Comparison of ENCODE assay signal across 20 mouse cellular contexts in the genomic region with DNA sequence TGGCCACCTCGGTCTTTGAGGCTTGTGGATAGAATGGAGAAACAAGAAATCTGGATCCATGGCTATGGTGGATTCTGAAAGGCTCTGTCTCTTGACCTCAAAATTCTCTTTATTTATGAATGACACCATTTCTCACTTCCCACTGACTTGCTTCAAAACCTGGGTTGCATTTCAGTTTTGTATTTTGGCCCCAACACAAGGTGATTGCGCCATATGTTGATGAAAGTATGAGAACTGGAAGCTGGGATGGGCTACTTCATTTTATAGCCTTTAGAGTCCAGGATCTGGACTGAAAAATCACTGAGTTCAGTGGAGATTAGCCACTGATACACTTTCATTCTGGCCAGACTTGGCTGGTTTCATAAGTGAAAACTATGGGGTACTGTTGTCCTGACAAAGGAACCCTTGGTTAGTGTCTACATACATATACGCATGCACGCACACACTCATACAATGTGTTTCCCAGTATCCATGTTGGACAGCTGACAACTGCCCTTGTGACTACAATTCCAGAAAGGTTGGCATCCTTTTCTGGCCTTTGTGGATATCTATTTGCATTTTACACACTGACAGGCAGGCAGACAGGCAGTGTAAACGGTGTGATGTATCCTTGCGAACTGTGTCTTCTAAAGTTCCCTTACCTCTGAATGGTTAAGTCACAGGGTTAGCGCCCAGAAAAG.
A peak's percentile ranks its signal among the peaks of the same experiment; 100 is the strongest.
DNase-seq lines count a peak whose midpoint lies in the region; ATAC-seq and TF ChIP-seq lines count a peak whose summit lies in the region.
"Had no signal": no experiment of that assay in that cellular context is flagged by ENCODE, and none has a peak within 500 bp of the region (broad histone marks: within the 10 kb centered on the region; RNA-seq: fewer than 3 reads in every experiment).

No protein-coding gene starts in this region.

- ATAC-seq in forebrain, embryonic 14.5 days, result no peak
- no peak for ATAC-seq in forebrain, embryonic 11.5 days (replicated peaks; ENCODE audit: low FRiP score)
- no peak for ATAC-seq in lung, postnatal 0 days
- peak; percentile 15; the same call in 1 of the 2 replicates for ATAC-seq in intestine, postnatal 0 days
- ATAC-seq in CD4-positive, CD25-positive, alpha-beta regulatory T cell, adult 4 months, result no peak
- ATAC-seq: activated CD4-positive, CD25-positive, alpha-beta regulatory T cell, adult 4 months; forebrain, embryonic 16.5 days; midbrain, embryonic 16.5 days had no signal

- DNase-seq in forebrain, embryonic 14.5 days (ENCODE audit: low spot score), result peak; percentile 25
- DNase-seq in forebrain, embryonic 11.5 days (ENCODE audit: low spot score), result no peak
- DNase-seq in lung, postnatal 0 days (ENCODE audit: low spot score), result no peak
- DNase-seq in lung, postnatal 14 days, result no peak
- no peak for DNase-seq in adrenal gland, adult (ENCODE audit: inconsistent age in 2 of 2, low spot score in 1 of 2)
- DNase-seq in urinary bladder, postnatal 10 days (ENCODE audit: low spot score), result no peak
- DNase-seq: gastrocnemius, postnatal 36 days; kidney, adult 8-10 months; left cerebral cortex, postnatal 4 days; retina, postnatal 1 day; spleen, adult 18-20 months; thymus, adult 18-20 months had no signal

- 90% methylated on average over 7 of the region's 7 CpGs for whole genome bisulfite sequencing in forebrain, embryonic 14.5 days
- 95% methylated on average over 7 of the region's 7 CpGs for WGBS in forebrain, embryonic 11.5 days
- 86% methylated on average over 7 of the region's 7 CpGs for WGBS in lung, postnatal 0 days
- WGBS in intestine, postnatal 0 days, result 54% methylated on average over 7 of the region's 7 CpGs

- no peaks in the 10 kb centered on the region for H3K36me3 ChIP-seq in forebrain, embryonic 14.5 days (ENCODE audit: control insufficient read depth, insufficient read depth, low read length)
- H3K36me3 ChIP-seq in forebrain, embryonic 11.5 days (ENCODE audit: control insufficient read depth, insufficient read depth, low read length), result no peaks in the 10 kb centered on the region
- 0 out of 2 replicates have a peak, but pooled peaks cover under 1% of the 10 kb centered on the region for H3K36me3 ChIP-seq in lung, postnatal 0 days (ENCODE audit: insufficient read depth, low read length)
- peaks cover 11% of the 10 kb centered on the region for H3K36me3 ChIP-seq in intestine, postnatal 0 days (ENCODE audit: control insufficient read depth, insufficient read depth)

- no peak overlapping the region for H3K9ac ChIP-seq in forebrain, embryonic 14.5 days (ENCODE audit: low read length)
- no peak overlapping the region for H3K9ac ChIP-seq in forebrain, embryonic 11.5 days (ENCODE audit: low read length)
- H3K9ac ChIP-seq in lung, postnatal 0 days (replicated peaks; ENCODE audit: low read depth), result no peak overlapping the region
- 0 out of 2 replicates have a peak overlapping the region, but pooled peaks have one; percentile 26 for H3K9ac ChIP-seq in intestine, postnatal 0 days (ENCODE audit: low read depth, low read length)
- H3K9ac ChIP-seq: liver, embryonic 14.5 days; neural tube, embryonic 13.5 days had no signal

- no peak for TF ChIP-seq EP300 in lung, postnatal 0 days (IDR thresholded peaks at IDR 0.05)

- H3K4me2 ChIP-seq in forebrain, embryonic 14.5 days (ENCODE audit: low read length), result no peak overlapping the region
- no peak overlapping the region for H3K4me2 ChIP-seq in forebrain, embryonic 11.5 days (ENCODE audit: low read depth, low read length, severe bottlenecking)
- no peak overlapping the region for H3K4me2 ChIP-seq in lung, postnatal 0 days (replicated peaks; ENCODE audit: low read depth, low read length)
- peak overlapping the region; percentile 44 for H3K4me2 ChIP-seq in intestine, postnatal 0 days (replicated peaks; ENCODE audit: low read depth)
- H3K4me2 ChIP-seq: neural tube, embryonic 13.5 days had no signal

- no peak overlapping the region for H3K4me3 ChIP-seq in forebrain, embryonic 14.5 days (ENCODE audit: low read depth, low read length)
- H3K4me3 ChIP-seq in forebrain, embryonic 11.5 days (ENCODE audit: low read depth, low read length), result no peak overlapping the region
- H3K4me3 ChIP-seq in lung, postnatal 0 days (ENCODE audit: low read depth, low read length), result no peak overlapping the region
- no peak overlapping the region for H3K4me3 ChIP-seq in intestine, postnatal 0 days (ENCODE audit: low read depth, low read length)
- H3K4me3 ChIP-seq: hindbrain, embryonic 10.5 days; neural tube, embryonic 13.5 days had no signal

- no peak for TF ChIP-seq CTCF in lung, postnatal 0 days (IDR thresholded peaks at IDR 0.05)
- TF ChIP-seq CTCF in intestine, postnatal 0 days (IDR thresholded peaks at IDR 0.05; ENCODE audit: low read depth), result no peak

- H3K9me3 ChIP-seq in forebrain, embryonic 14.5 days (replicated peaks; ENCODE audit: control insufficient read depth, low read length), result no peaks in the 10 kb centered on the region
- no peaks in the 10 kb centered on the region for H3K9me3 ChIP-seq in forebrain, embryonic 11.5 days (ENCODE audit: control insufficient read depth, low read length)
- no peaks in the 10 kb centered on the region for H3K9me3 ChIP-seq in lung, postnatal 0 days (ENCODE audit: low read length)
- no peaks in the 10 kb centered on the region for H3K9me3 ChIP-seq in intestine, postnatal 0 days (ENCODE audit: control insufficient read depth)
- H3K9me3 ChIP-seq: hindbrain, embryonic 10.5 days; neural tube, embryonic 13.5 days had no signal

- no peaks in the 10 kb centered on the region for H3K4me1 ChIP-seq in forebrain, embryonic 14.5 days (ENCODE audit: control insufficient read depth, insufficient read depth, low read length)
- no peaks in the 10 kb centered on the region for H3K4me1 ChIP-seq in forebrain, embryonic 11.5 days (replicated peaks; ENCODE audit: control insufficient read depth, insufficient read depth, low read length)
- no peaks in the 10 kb centered on the region; the same call in 1 of the 2 replicates for H3K4me1 ChIP-seq in lung, postnatal 0 days (ENCODE audit: insufficient read depth, low read depth, low read length)
- peaks cover 26% of the 10 kb centered on the region; the same call in 1 of the 2 replicates for H3K4me1 ChIP-seq in intestine, postnatal 0 days (replicated peaks; ENCODE audit: control insufficient read depth, insufficient read depth, low read length)
- H3K4me1 ChIP-seq: neural tube, embryonic 13.5 days had no signal

- H3K27ac ChIP-seq in forebrain, embryonic 14.5 days (ENCODE audit: low read depth, low read length), result no peak overlapping the region
- H3K27ac ChIP-seq in forebrain, embryonic 11.5 days (ENCODE audit: low read depth, low read length), result no peak overlapping the region
- H3K27ac ChIP-seq in lung, postnatal 0 days (ENCODE audit: low read length), result peak overlapping the region; percentile 59; the same call in 1 of the 2 replicates
- peak overlapping the region; percentile 89 for H3K27ac ChIP-seq in intestine, postnatal 0 days (ENCODE audit: low read depth, low read length)
- H3K27ac ChIP-seq: hindbrain, embryonic 10.5 days; liver, embryonic 14.5 days; neural tube, embryonic 13.5 days had no signal

- H3K27me3 ChIP-seq in forebrain, embryonic 14.5 days (replicated peaks; ENCODE audit: control insufficient read depth, insufficient read depth, low read length), result no peaks in the 10 kb centered on the region
- H3K27me3 ChIP-seq in forebrain, embryonic 11.5 days (ENCODE audit: control insufficient read depth, insufficient read depth, low read length), result no peaks in the 10 kb centered on the region
- no peaks in the 10 kb centered on the region for H3K27me3 ChIP-seq in lung, postnatal 0 days (replicated peaks; ENCODE audit: insufficient read depth, low read length)
- H3K27me3 ChIP-seq in intestine, postnatal 0 days (replicated peaks; ENCODE audit: control insufficient read depth, insufficient read depth, low read length), result no peaks in the 10 kb centered on the region
- H3K27me3 ChIP-seq: neural tube, embryonic 13.5 days had no signal

Comparison
In these comparisons a context has a peak if more than half of its experiments do, and no peak if none do; other contexts are left out.
1. H3K27ac ChIP-seq: peak in lung, postnatal 0 days (single experiment) and intestine, postnatal 0 days (single experiment); none in forebrain, embryonic 14.5 days (single experiment) and forebrain, embryonic 11.5 days (single experiment).